Mouse (Mus musculus) left cerebral cortex, postnatal 4 days (tissue): ENCODE results near the gene Ints7. TPM values are rescaled to one million over a fixed set of nuclear protein-coding genes. Genes with fewer than 3 reads are reported as not detected.

Source experiments
- DNase-seq: peaks from one replicate; pipeline ENCODE4 v3.0.0-alpha.2; 2022
- intact Hi-C: fragments of 180-260 bp; cut with DNase I; formaldehyde crosslinking; loops from one replicate; pipeline ENCODE4 v1.15.1; 2025
- total RNA-seq, 2 experiments: library from RNA; stranded (reverse); gene quantifications; 2 replicates each; pipeline ENCODE4 v1.2.3; 2021

The Ints7 gene
- total RNA-seq = 10 to 100 TPM; 38.6 to 39.5 TPM

- intact Hi-C loops = no loop called here
- DNase-seq = peak; percentile 100
These were observed at the start of gene Ints7, which contains the start of gene Dtl for GRCm38 (mm10) chr1:191575458-191576247. Ints7 (plus strand) TSS chr1:191575636. Dtl (minus strand) TSS chr1:191575544.

- no peak for DNase-seq
- intact Hi-C loops = no loop called here
These were observed 48.3 kb upstream of the Ints7 start for GRCm38 (mm10) chr1:191527089-191527488.

GRCm38 (mm10) chr1:191527921-191528612, 47.4 kb upstream of the Ints7 start:
- peak; percentile 13 for DNase-seq
- intact Hi-C loops = no loop called here

- intact Hi-C loops = no loop called here
- no peak for DNase-seq
These were observed 46.0 kb upstream of the Ints7 start for GRCm38 (mm10) chr1:191529406-191529805.

- no peak for DNase-seq
- intact Hi-C loops = no loop called here
These were observed 44.4 kb upstream of the Ints7 start for GRCm38 (mm10) chr1:191531023-191531422.

GRCm38 (mm10) chr1:191534896-191535295, 40.5 kb upstream of the Ints7 start:
- intact Hi-C loops = no loop called here
- no peak for DNase-seq

GRCm38 (mm10) chr1:191540300-191540699, 35.1 kb upstream of the Ints7 start:
- intact Hi-C loops = no loop called here
- no peak for DNase-seq

- intact Hi-C loops = no loop called here
- no peak for DNase-seq
These were observed 34.4 kb upstream of the Ints7 start for GRCm38 (mm10) chr1:191541014-191541413.

GRCm38 (mm10) chr1:191541619-191542018, 33.8 kb upstream of the Ints7 start:
- no peak for DNase-seq
- intact Hi-C loops = no loop called here

GRCm38 (mm10) chr1:191543747-191544146, 31.7 kb upstream of the Ints7 start:
- no peak for DNase-seq
- intact Hi-C loops = no loop called here

GRCm38 (mm10) chr1:191550786-191551185, 24.6 kb upstream of the Ints7 start:
- no peak for DNase-seq
- intact Hi-C loops = no loop called here

- intact Hi-C loops = no loop called here
These were observed 18.3 kb upstream of the Ints7 start for GRCm38 (mm10) chr1:191557109-191557508.

GRCm38 (mm10) chr1:191559779-191560178, 15.7 kb upstream of the Ints7 start:
- intact Hi-C loops = loop anchor here (10.0 kb wide), 1 partner anchor 195 kb away; no protein-coding TSS in a partner anchor
- DNase-seq = no peak

More at GRCm38 (mm10) chr1:191557109-191557508, 18.3 kb upstream of the Ints7 start:
- no peak for DNase-seq

- no peak for DNase-seq
- intact Hi-C loops = loop anchor here (10.0 kb wide), 1 partner anchor 198 kb away; no protein-coding TSS in a partner anchor
These were observed 12.5 kb upstream of the Ints7 start for GRCm38 (mm10) chr1:191562823-191563365.

GRCm38 (mm10) chr1:191567859-191568258, 7.6 kb upstream of the Ints7 start:
- intact Hi-C loops = loop anchor here (5.0 to 10.0 kb wide), 3 partner anchors 176 to 256 kb away; no protein-coding TSS in a partner anchor
- DNase-seq = no peak

- intact Hi-C loops = loop anchor here (5.0 to 10.0 kb wide), 3 partner anchors 177 to 257 kb away; no protein-coding TSS in a partner anchor
- DNase-seq = no peak
These were observed 5.8 kb upstream of the Ints7 start for GRCm38 (mm10) chr1:191569625-191570024.

GRCm38 (mm10) chr1:191570415-191570814, 5.0 kb upstream of the Ints7 start:
- intact Hi-C loops = no loop called here
- no peak for DNase-seq

- intact Hi-C loops = no loop called here
- DNase-seq = no peak
These were observed 1.4 kb upstream of the Ints7 start for GRCm38 (mm10) chr1:191573906-191574639.

GRCm38 (mm10) chr1:191574871-191575457, 472 bp upstream of the Ints7 start:
- intact Hi-C loops = no loop called here
- DNase-seq = peak; percentile 64

- DNase-seq = no peak
- intact Hi-C loops = no loop called here
These were observed 4.1 kb downstream of the Ints7 start for GRCm38 (mm10) chr1:191579524-191579923.
